Mouse (Mus musculus): ENCODE data around the gene Ablim2.
A peak's percentile ranks its signal among the peaks of the same experiment; 100 is the strongest.

The Ablim2 gene

GRCm38 (mm10) chr5:35814334-35814941, 56.8 kb downstream of the Ablim2 start:
- no peak for DNase-seq (ENCODE audit: low spot score)

GRCm38 (mm10) chr5:35815051-35815450, 57.4 kb downstream of the Ablim2 start:
- no peak for DNase-seq (ENCODE audit: low spot score)

GRCm38 (mm10) chr5:35817266-35817665, 59.6 kb downstream of the Ablim2 start:
- DNase-seq (ENCODE audit: low spot score): no peak

- DNase-seq (ENCODE audit: low spot score): no peak
Observed at GRCm38 (mm10) chr5:35817882-35818281, 60.2 kb downstream of the Ablim2 start.

GRCm38 (mm10) chr5:35822721-35823120, 65.0 kb downstream of the Ablim2 start:
- DNase-seq (ENCODE audit: low spot score): no peak

GRCm38 (mm10) chr5:35826465-35826864, 68.8 kb downstream of the Ablim2 start:
- no peak for DNase-seq (ENCODE audit: low spot score)

- no peak for DNase-seq (ENCODE audit: low spot score)
Observed at GRCm38 (mm10) chr5:35827075-35827474, 69.4 kb downstream of the Ablim2 start.

- no peak for DNase-seq (ENCODE audit: low spot score)
Observed at GRCm38 (mm10) chr5:35827856-35828255, 70.2 kb downstream of the Ablim2 start.

GRCm38 (mm10) chr5:35830101-35830500, 72.4 kb downstream of the Ablim2 start:
- DNase-seq (ENCODE audit: low spot score): no peak

GRCm38 (mm10) chr5:35833881-35834280, 76.2 kb downstream of the Ablim2 start:
- DNase-seq (ENCODE audit: low spot score): no peak

- no peak for DNase-seq (ENCODE audit: low spot score)
Observed at GRCm38 (mm10) chr5:35836992-35837391, 79.3 kb downstream of the Ablim2 start.

- DNase-seq (ENCODE audit: low spot score): no peak
Observed at GRCm38 (mm10) chr5:35839262-35839661, 81.6 kb downstream of the Ablim2 start.

GRCm38 (mm10) chr5:35851485-35851884, 93.8 kb downstream of the Ablim2 start:
- no peak for DNase-seq (ENCODE audit: low spot score)

GRCm38 (mm10) chr5:35853463-35853862, 95.8 kb downstream of the Ablim2 start:
- DNase-seq (ENCODE audit: low spot score): no peak

- no peak for DNase-seq (ENCODE audit: low spot score)
Observed at GRCm38 (mm10) chr5:35856245-35856644, 98.6 kb downstream of the Ablim2 start.

- no peak for DNase-seq (ENCODE audit: low spot score)
Observed at GRCm38 (mm10) chr5:35858069-35858468, 100.4 kb downstream of the Ablim2 start.

GRCm38 (mm10) chr5:35861456-35861855, 103.8 kb downstream of the Ablim2 start:
- DNase-seq (ENCODE audit: low spot score): no peak

- no peak for DNase-seq (ENCODE audit: low spot score)
Observed at GRCm38 (mm10) chr5:35869973-35870372, 112.3 kb downstream of the Ablim2 start.

- peak; percentile 46 for DNase-seq (ENCODE audit: low spot score)
Observed at GRCm38 (mm10) chr5:35870408-35871012, 112.8 kb downstream of the Ablim2 start.

GRCm38 (mm10) chr5:35873382-35873781, 115.7 kb downstream of the Ablim2 start:
- no peak for DNase-seq (ENCODE audit: low spot score)

GRCm38 (mm10) chr5:35876236-35876635, 118.6 kb downstream of the Ablim2 start:
- DNase-seq (ENCODE audit: low spot score): no peak

GRCm38 (mm10) chr5:35879199-35879598, 121.5 kb downstream of the Ablim2 start:
- peak; percentile 64 for DNase-seq (ENCODE audit: low spot score)

GRCm38 (mm10) chr5:35882391-35882790, 124.7 kb downstream of the Ablim2 start:
- DNase-seq (ENCODE audit: low spot score): no peak

GRCm38 (mm10) chr5:35884262-35884661, 126.6 kb downstream of the Ablim2 start:
- no peak for DNase-seq (ENCODE audit: low spot score)
